Mouse (Mus musculus): ENCODE data around the gene Xpnpep1. TPM values are rescaled to one million over a fixed set of nuclear protein-coding genes. Genes with fewer than 3 reads are reported as not detected.

Xpnpep1 gene
- polyA plus RNA-seq, 1 experiment from 2014 or later, result 150 TPM

DNA sequence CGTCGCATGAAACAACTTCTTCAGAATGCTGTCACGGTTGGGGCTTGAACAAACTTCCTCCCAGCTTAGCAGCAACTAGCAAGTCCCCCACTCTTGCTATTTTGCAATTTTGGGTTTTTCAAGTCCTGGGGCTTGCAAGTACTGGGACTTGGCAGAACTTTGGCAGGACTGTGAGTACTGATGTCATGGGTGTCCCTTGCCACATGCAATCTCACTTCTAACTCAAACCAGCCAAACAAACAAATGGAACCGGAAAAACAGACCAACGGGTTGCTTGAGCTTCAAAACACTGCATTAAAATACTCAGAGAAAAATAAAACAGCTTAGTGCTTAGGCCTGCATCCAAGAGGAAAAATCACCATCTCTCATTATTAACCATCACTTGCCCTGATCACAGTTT, 7.2 kb upstream of the Xpnpep1 start:
- H3K27ac ChIP-seq, result peak overlapping the region; percentile 51; the same call in 1 of the 2 replicates
- ATAC-seq (ENCODE audit: insufficient number of reproducible peaks, insufficient read depth, low FRiP score, low TSS enrichment, low read depth), result no peak
- WGBS, result 76% methylated on average over 5 of the region's 5 CpGs

DNA sequence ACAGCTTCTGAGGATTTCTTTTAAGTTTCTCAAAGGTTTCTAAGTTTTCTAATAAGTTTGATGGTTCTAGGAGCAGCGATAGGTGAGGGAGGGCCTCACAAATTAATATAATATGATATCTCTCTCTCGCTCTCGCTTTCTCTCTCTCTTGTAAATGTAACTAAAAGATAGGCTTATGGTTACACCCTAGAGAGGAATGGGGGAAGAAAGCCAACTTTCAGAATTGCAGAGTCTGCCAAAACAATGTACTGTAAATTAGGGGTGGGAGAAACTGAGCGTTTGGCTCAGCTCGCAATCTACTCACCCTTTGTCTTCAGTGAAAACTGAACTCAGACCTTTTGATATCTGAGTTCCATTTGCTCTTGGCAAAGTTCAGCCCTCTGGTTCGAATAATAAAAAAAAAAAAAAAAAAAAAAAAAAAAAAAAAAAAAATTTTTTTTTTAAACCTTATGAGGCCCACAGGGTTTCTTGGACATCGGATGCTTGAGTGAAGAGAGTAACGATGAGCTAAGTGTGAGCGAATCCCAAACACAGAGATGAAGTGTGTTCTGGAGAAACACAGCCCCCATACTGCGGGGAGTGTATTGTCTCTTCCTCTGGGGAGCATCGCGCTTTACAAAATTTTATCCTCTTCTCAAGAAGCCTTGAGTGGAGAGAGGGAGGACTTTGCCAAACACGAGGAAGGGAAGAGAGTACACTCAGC, 3.6 kb upstream of the Xpnpep1 start:
- Histone ChIP-seq H3K36me3 (no peaks in the 10 kb centered on the region), H3K27ac (no peak overlapping the region), H3K4me3 (replicated peaks) (no peak overlapping the region), H3K9me3 (no peaks in the 10 kb centered on the region), H3K9ac (replicated peaks) (no peak overlapping the region), H3K4me1 (replicated peaks) (0 out of 2 replicates have a peak, but pooled peaks cover 8% of the 10 kb centered on the region), H3K27me3 (no peaks in the 10 kb centered on the region), H3K4me2 (no peak overlapping the region)
- 83% methylated on average over 13 of the region's 13 CpGs for WGBS
- no peak for ATAC-seq (ENCODE audit: insufficient number of reproducible peaks, insufficient read depth, low FRiP score, low TSS enrichment, low read depth)

More for the DNA sequence above, 7.2 kb upstream of the Xpnpep1 start:
- Histone ChIP-seq H3K4me2 (no peak overlapping the region), H3K4me1 (replicated peaks) (peaks cover 12% of the 10 kb centered on the region), H3K4me3 (replicated peaks) (no peak overlapping the region), H3K9me3 (0 out of 2 replicates have a peak, but pooled peaks cover 8% of the 10 kb centered on the region), H3K27me3 (no peaks in the 10 kb centered on the region), H3K9ac (replicated peaks) (no peak overlapping the region), H3K36me3 (no peaks in the 10 kb centered on the region)

DNA sequence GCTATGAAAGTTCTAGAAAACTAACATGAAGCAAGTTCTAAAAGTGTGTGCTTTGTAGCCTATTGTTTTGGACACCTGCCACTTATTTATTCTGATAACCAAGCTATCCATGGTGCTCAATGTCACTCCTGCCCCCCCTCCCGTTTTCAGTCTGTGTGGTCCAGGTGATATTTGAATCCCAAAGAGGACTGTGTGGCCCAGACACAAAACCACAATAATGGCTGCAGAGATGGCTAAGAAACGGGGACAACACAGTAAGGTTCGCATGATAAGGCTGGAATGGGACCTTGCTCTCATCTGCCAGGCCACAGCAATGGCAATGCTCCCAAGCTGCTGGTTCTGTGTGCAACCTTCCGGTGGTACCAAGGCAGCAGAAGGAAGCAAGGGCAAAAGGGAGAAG, 1.6 kb upstream of the Xpnpep1 start:
- Histone ChIP-seq H3K4me3 (replicated peaks) (no peak overlapping the region), H3K4me2 (no peak overlapping the region), H3K27me3 (no peaks in the 10 kb centered on the region), H3K4me1 (replicated peaks) (peaks cover 16% of the 10 kb centered on the region), H3K9ac (replicated peaks) (no peak overlapping the region), H3K9me3 (no peaks in the 10 kb centered on the region), H3K36me3 (no peaks in the 10 kb centered on the region), H3K27ac (no peak overlapping the region)
- ATAC-seq (ENCODE audit: insufficient number of reproducible peaks, insufficient read depth, low FRiP score, low TSS enrichment, low read depth), result no peak
- 74% methylated on average over 4 of the region's 4 CpGs for WGBS

DNA sequence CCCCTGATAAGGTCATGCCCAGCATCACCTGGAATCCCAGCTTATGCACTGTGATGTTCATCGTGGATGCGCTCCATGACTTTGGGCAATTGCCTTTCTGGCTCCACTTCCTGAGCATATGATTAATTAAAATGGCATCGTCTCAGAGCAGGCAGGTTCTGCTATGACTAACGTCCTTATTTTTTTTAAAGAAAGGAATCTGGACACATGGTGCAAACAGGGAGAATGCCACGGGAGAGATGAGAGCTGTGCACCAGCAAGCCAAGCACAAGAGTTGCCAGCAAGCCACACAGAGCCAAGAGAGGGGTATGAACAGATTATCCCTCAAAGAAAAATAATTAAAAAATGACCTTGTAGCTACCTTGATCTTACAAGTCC, 1.1 kb upstream of the Xpnpep1 start:
- H3K4me1 ChIP-seq (replicated peaks), result peaks cover 16% of the 10 kb centered on the region
- H3K36me3 ChIP-seq, result peaks cover 4% of the 10 kb centered on the region; the same call in 1 of the 2 replicates
- no peak for ATAC-seq (ENCODE audit: insufficient number of reproducible peaks, insufficient read depth, low FRiP score, low TSS enrichment, low read depth)
- H3K27ac ChIP-seq, result no peak overlapping the region
- WGBS, result 81% methylated on average over 5 of the region's 5 CpGs
- H3K9ac ChIP-seq (replicated peaks), result no peak overlapping the region
- no peak overlapping the region for H3K4me2 ChIP-seq
- H3K27me3 ChIP-seq, result no peaks in the 10 kb centered on the region
- no peak overlapping the region for H3K4me3 ChIP-seq (replicated peaks)
- H3K9me3 ChIP-seq, result no peaks in the 10 kb centered on the region

DNA sequence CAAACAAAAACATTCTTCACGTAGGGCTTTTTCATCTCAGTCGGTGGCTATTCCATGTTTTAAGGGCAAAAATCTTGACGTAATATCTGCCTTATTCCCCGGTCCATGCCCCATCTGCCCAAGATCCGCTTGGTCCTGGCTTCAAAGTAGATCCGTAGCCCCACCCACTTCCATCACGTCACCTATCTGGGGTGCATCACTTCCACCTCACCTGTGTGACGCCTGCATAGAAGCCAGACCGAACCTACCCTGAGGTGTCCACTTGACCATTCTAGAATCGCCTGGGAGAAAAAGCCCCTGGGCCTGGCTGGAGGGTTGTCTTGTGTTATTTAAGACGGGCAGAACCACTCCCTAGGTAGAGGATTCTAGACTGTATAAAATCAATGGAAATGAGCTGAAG, 924 bp downstream of the Xpnpep1 start:
- Histone ChIP-seq H3K9ac (replicated peaks) (0 out of 2 replicates have a peak overlapping the region, but pooled peaks have one; percentile 45), H3K4me2 (peak overlapping the region; percentile 78), H3K4me1 (replicated peaks) (peaks cover 16% of the 10 kb centered on the region), H3K27me3 (no peaks in the 10 kb centered on the region), H3K9me3 (no peaks in the 10 kb centered on the region), H3K27ac (peak overlapping the region; percentile 29; the same call in 1 of the 2 replicates), H3K4me3 (replicated peaks) (peak overlapping the region; percentile 92), H3K36me3 (peaks cover 7% of the 10 kb centered on the region; the same call in 1 of the 2 replicates)
- ATAC-seq (ENCODE audit: insufficient number of reproducible peaks, insufficient read depth, low FRiP score, low TSS enrichment, low read depth), result peak; percentile 12; the same call in 1 of the 2 replicates
- 35% methylated on average over 11 of the region's 11 CpGs for WGBS

DNA sequence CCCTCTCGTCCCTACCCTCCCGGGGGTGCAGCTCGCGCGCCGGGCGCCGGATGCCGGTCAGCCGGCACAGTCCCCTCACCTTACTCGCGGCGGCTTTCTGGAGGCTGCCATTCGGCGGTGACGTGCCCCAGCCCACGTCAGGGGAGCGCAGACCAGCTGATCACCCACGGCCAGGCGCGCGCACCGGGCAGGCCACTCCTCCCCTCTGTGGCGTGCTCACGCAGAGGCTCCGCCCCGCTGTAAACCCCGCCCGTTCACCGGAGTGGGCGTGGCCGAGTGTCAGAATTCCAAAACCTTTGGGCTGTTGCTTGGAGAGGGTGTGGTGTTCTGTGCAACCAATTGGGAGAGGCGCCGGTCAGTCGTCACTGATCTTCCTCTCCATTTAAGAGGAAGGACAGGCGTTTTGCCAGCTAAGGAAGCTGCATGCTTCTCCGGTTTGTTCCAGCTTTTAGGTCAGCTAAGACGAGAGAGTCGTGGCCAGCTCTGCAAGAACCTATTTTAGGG, 1.5 kb downstream of the Xpnpep1 start:
- no peaks in the 10 kb centered on the region for H3K9me3 ChIP-seq
- no peaks in the 10 kb centered on the region for H3K27me3 ChIP-seq
- H3K9ac ChIP-seq (replicated peaks), result peak overlapping the region; percentile 90
- peak; percentile 97 for ATAC-seq (ENCODE audit: insufficient number of reproducible peaks, insufficient read depth, low FRiP score, low TSS enrichment, low read depth)
- peak overlapping the region; percentile 85 for H3K27ac ChIP-seq
- H3K36me3 ChIP-seq, result peaks cover 7% of the 10 kb centered on the region; the same call in 1 of the 2 replicates
- H3K4me2 ChIP-seq, result peak overlapping the region; percentile 78
- H3K4me1 ChIP-seq (replicated peaks), result peaks cover 16% of the 10 kb centered on the region
- WGBS, result under 1% methylated on average over 39 of the region's 39 CpGs
- H3K4me3 ChIP-seq (replicated peaks), result peak overlapping the region; percentile 92

DNA sequence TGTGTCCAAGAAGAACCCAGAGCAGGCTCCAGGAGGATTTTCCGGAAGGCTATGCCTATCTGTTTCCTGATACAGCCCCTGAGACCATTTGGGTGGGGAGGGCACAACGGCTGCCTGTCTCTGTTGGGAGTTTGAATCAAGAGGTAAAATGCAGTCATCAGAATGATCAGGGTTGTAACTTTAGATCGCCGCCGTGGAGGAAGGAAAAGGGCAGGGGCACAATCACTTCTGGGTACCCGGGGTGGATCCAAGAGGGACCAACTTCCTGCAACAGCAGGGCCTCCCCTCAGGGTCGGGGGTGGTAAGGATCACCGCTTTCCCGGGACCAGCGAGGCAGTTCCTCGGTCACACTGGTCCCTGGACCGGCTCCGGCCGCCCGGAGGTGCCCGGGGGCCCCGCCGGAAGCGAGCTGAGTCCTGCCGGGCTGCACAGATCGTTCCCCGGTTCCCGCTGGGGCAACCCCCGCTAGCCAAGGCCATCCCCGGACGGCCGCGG, 2.0 kb downstream of the Xpnpep1 start:
- no peaks in the 10 kb centered on the region for H3K27me3 ChIP-seq
- H3K9ac ChIP-seq (replicated peaks), result peak overlapping the region; percentile 90
- H3K36me3 ChIP-seq, result peaks cover 7% of the 10 kb centered on the region; the same call in 1 of the 2 replicates
- H3K27ac ChIP-seq, result peak overlapping the region; percentile 85
- H3K9me3 ChIP-seq, result no peaks in the 10 kb centered on the region
- peak; percentile 58; the same call in 1 of the 2 replicates for ATAC-seq (ENCODE audit: insufficient number of reproducible peaks, insufficient read depth, low FRiP score, low TSS enrichment, low read depth)
- H3K4me2 ChIP-seq, result peak overlapping the region; percentile 78
- WGBS, result under 1% methylated on average over 28 of the region's 28 CpGs
- peak overlapping the region; percentile 92 for H3K4me3 ChIP-seq (replicated peaks)
- H3K4me1 ChIP-seq (replicated peaks), result peaks cover 16% of the 10 kb centered on the region

DNA sequence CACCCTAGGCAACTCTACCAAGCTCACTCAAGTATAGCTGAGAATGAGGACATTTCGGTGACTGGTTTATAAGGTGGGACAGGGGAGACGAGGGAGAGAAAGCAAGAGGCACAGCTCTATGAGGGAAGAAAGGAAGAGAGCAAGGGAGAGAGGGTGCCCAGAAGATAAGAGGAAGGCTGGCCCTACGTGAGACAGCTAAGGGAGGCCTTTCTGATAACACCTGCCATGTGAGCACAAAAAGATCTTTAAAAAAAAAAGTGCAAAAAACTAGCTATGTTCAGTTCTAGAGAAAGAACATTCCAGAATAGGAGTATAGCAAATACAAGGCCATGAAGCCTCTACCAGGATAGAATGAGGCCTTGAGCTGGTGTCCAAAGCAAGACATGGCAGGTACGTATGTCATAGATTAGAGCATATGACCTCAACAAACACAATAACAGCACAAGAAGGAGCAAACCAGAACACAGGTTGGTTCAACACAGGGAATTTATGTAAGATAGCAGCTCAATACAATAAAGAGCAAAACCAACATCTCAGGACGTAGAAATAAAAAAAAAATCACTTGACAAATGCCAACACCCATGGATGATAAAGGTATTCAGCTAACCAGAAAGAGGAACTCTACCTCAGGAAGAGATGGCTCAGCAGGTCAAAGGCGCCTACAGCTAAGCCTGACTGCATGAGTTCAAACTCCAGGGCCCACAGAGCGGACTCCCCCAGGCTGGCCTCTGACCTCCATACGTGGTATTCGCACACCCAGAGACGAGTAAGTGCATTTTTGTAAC, 6.7 kb downstream of the Xpnpep1 start:
- ATAC-seq (ENCODE audit: insufficient number of reproducible peaks, insufficient read depth, low FRiP score, low TSS enrichment, low read depth), result no peak
- WGBS, result 90% methylated on average over 10 of the region's 10 CpGs
- Histone ChIP-seq H3K27me3 (no peaks in the 10 kb centered on the region), H3K27ac (no peak overlapping the region), H3K4me1 (replicated peaks) (peaks cover 10% of the 10 kb centered on the region), H3K9ac (replicated peaks) (no peak overlapping the region), H3K36me3 (peaks cover 34% of the 10 kb centered on the region), H3K4me2 (no peak overlapping the region), H3K4me3 (replicated peaks) (no peak overlapping the region), H3K9me3 (no peaks in the 10 kb centered on the region)

DNA sequence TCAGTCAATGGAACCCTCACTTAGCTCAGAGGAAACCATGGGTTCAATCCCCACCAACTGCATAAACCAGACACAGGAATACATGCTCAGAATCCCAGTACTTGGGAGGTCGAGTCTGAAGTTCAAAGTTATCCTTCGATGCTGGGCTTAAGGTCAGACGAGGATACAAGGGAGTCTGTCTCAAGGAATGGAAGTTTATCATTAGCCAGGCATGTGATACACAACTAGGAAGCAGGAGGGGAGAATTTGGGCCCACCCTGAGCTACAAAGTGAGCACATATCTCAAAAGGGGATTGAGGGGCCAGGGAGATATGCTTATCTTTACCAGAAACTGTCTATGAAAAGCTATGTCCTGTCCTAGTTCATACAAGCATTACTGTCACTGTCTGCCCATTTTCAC, 7.4 kb downstream of the Xpnpep1 start:
- H3K9me3 ChIP-seq, result no peaks in the 10 kb centered on the region
- no peak overlapping the region for H3K9ac ChIP-seq (replicated peaks)
- 87% methylated on average over 3 of the region's 3 CpGs for WGBS
- no peaks in the 10 kb centered on the region for H3K27me3 ChIP-seq
- ATAC-seq (ENCODE audit: insufficient number of reproducible peaks, insufficient read depth, low FRiP score, low TSS enrichment, low read depth), result no peak
- no peak overlapping the region for H3K4me3 ChIP-seq (replicated peaks)
- H3K36me3 ChIP-seq, result peaks cover 41% of the 10 kb centered on the region
- H3K4me2 ChIP-seq, result no peak overlapping the region
- no peak overlapping the region for H3K27ac ChIP-seq
- H3K4me1 ChIP-seq (replicated peaks), result peaks cover 9% of the 10 kb centered on the region

DNA sequence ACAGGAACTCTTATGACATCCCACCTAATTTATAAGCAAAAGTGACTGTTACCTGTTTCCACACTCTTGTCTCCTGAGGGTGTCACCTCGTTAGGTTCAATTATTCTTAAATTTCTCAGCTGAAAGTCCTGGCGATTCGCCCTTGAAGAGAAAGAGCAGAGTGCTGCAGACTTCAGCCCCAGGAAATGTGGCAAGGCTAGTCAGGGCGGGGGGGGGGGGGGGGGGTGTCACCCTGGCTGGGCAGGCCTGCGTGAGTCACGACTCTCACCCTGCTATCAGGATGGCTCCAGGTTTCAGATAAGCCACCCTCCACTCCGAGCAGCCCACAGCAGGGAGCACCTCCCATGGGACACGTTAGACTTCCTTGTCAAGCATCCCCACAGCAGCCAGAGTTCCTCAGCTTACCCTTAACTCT, 8.1 kb downstream of the Xpnpep1 start:
- Histone ChIP-seq H3K4me3 (replicated peaks) (no peak overlapping the region), H3K36me3 (peaks cover 48% of the 10 kb centered on the region), H3K27me3 (no peaks in the 10 kb centered on the region), H3K4me2 (no peak overlapping the region), H3K4me1 (replicated peaks) (peaks cover 2% of the 10 kb centered on the region; the same call in 1 of the 2 replicates), H3K9me3 (no peaks in the 10 kb centered on the region), H3K9ac (replicated peaks) (no peak overlapping the region), H3K27ac (no peak overlapping the region)
- ATAC-seq (ENCODE audit: insufficient number of reproducible peaks, insufficient read depth, low FRiP score, low TSS enrichment, low read depth), result no peak
- WGBS, result 68% methylated on average over 8 of the region's 8 CpGs

DNA sequence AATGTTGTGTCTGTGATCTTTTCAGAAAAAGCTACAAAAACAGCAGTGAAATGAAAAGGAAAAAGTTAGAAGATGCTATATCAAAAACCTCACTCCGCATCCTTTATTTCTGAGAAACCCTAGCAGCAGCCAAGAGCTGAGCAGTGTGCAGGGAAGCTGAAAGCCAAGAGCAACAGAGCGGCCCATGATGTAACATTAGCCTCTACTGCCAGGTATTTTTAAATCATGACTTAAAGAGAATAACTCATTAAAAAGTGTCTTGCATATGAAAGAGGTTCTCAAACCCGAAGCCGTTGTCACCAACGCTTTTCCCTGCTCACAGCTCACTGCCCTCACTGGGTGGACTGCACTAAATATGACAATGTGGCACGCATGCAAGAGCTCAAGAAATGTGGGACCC, 9.7 kb downstream of the Xpnpep1 start:
- H3K27ac ChIP-seq, result no peak overlapping the region
- no peaks in the 10 kb centered on the region for H3K4me1 ChIP-seq (replicated peaks)
- H3K27me3 ChIP-seq, result no peaks in the 10 kb centered on the region
- H3K4me3 ChIP-seq (replicated peaks), result no peak overlapping the region
- 96% methylated on average over 6 of the region's 6 CpGs for WGBS
- H3K36me3 ChIP-seq, result peaks cover 51% of the 10 kb centered on the region
- no peak for ATAC-seq (ENCODE audit: insufficient number of reproducible peaks, insufficient read depth, low FRiP score, low TSS enrichment, low read depth)
- no peaks in the 10 kb centered on the region for H3K9me3 ChIP-seq
- no peak overlapping the region for H3K4me2 ChIP-seq
- no peak overlapping the region for H3K9ac ChIP-seq (replicated peaks)

All from limb, embryonic 12.5 days (tissue).